Comparison of ENCODE assay signal across 12 mouse cellular contexts in the genomic region with DNA sequence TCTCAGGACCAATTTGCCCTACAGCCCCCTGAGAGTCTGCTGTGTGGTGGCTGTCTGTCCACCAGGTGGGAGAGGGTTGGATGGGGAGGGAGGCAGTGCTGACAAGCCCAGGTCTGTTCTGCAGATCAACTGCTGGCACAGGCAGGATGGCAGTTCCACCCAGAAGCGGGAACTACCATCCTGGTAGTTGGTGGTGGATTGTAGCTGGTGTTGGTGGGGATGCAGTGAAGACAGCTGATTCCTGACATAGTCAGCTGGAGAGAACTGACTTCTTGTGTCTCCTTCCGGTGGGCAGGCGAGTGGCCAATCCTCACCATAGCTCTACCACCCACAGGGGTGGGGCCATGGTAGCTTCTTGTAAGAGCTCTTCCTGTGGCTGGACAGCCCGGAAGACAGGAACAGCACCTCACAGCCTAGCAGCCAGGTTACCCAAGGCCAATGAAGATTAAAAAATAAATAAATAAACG. TPM values are rescaled to one million over a fixed set of nuclear protein-coding genes. Genes with fewer than 3 reads are reported as not detected.
DNase-seq lines count a peak whose midpoint lies in the region; ATAC-seq lines count a peak whose summit lies in the region.
"Had no signal": no experiment of that assay in that cellular context is flagged by ENCODE, and none has a peak within 500 bp of the region (broad histone marks: within the 10 kb centered on the region; RNA-seq: fewer than 3 reads in every experiment).

No protein-coding gene starts in this region.

- no peaks in the 10 kb centered on the region for H3K9me3 ChIP-seq in forebrain, embryonic 10.5 days
- no peaks in the 10 kb centered on the region for H3K9me3 ChIP-seq in forebrain, embryonic 14.5 days (replicated peaks; ENCODE audit: control insufficient read depth, low read length)
- H3K9me3 ChIP-seq in megakaryocyte, embryonic 14.5 days = peaks cover under 1% of the 10 kb centered on the region
- no peaks in the 10 kb centered on the region for H3K9me3 ChIP-seq in midbrain, embryonic 13.5 days
- no peaks in the 10 kb centered on the region for H3K9me3 ChIP-seq in forebrain, embryonic 13.5 days (replicated peaks)

- H3K36me3 ChIP-seq in forebrain, embryonic 10.5 days (replicated peaks) = no peaks in the 10 kb centered on the region
- H3K36me3 ChIP-seq in forebrain, embryonic 14.5 days (ENCODE audit: control insufficient read depth, insufficient read depth, low read length) = no peaks in the 10 kb centered on the region
- no peaks in the 10 kb centered on the region for H3K36me3 ChIP-seq in megakaryocyte, embryonic 14.5 days (replicated peaks; ENCODE audit: low read length)
- H3K36me3 ChIP-seq in splenic B cell, adult 2 months (ENCODE audit: control insufficient read depth, insufficient read depth, low read length, poor library complexity, severe bottlenecking) = no peaks in the 10 kb centered on the region
- no peaks in the 10 kb centered on the region for H3K36me3 ChIP-seq in midbrain, embryonic 13.5 days
- H3K36me3 ChIP-seq in forebrain, embryonic 13.5 days (ENCODE audit: poor library complexity, severe bottlenecking) = no peaks in the 10 kb centered on the region

- no peaks in the 10 kb centered on the region for H3K4me1 ChIP-seq in forebrain, embryonic 10.5 days
- no peaks in the 10 kb centered on the region for H3K4me1 ChIP-seq in forebrain, embryonic 14.5 days (ENCODE audit: control insufficient read depth, insufficient read depth, low read length)
- peaks cover 20% of the 10 kb centered on the region for H3K4me1 ChIP-seq in megakaryocyte, embryonic 14.5 days
- H3K4me1 ChIP-seq in midbrain, embryonic 13.5 days (replicated peaks) = no peaks in the 10 kb centered on the region
- no peaks in the 10 kb centered on the region; the same call in 1 of the 2 replicates for H3K4me1 ChIP-seq in forebrain, embryonic 13.5 days

- peak; percentile 13 for DNase-seq in forebrain, embryonic 10.5 days (ENCODE audit: extremely low spot score, low spot score)
- no peak for DNase-seq in forebrain, embryonic 14.5 days (ENCODE audit: low spot score)
- peak; percentile 60 for DNase-seq in splenic B cell, adult 2 months (ENCODE audit: low read depth, low spot score)
- no peak for DNase-seq in heart, postnatal 4 days
- DNase-seq: cerebellum, postnatal 36 days had no signal

- H3K4me2 ChIP-seq in forebrain, embryonic 14.5 days (ENCODE audit: low read length) = no peak overlapping the region
- no peak overlapping the region for H3K4me2 ChIP-seq in midbrain, embryonic 13.5 days (replicated peaks)
- H3K4me2 ChIP-seq in forebrain, embryonic 13.5 days = no peak overlapping the region

- no peak overlapping the region for H3K4me3 ChIP-seq in forebrain, embryonic 10.5 days
- H3K4me3 ChIP-seq in forebrain, embryonic 14.5 days (ENCODE audit: low read depth, low read length) = no peak overlapping the region
- peak overlapping the region; percentile 84 for H3K4me3 ChIP-seq in megakaryocyte, embryonic 14.5 days (replicated peaks)
- no peak overlapping the region for H3K4me3 ChIP-seq in midbrain, embryonic 13.5 days (replicated peaks)
- no peak overlapping the region for H3K4me3 ChIP-seq in forebrain, embryonic 13.5 days
- H3K4me3 ChIP-seq: left cerebral cortex, adult 2 months had no signal

- no peaks in the 10 kb centered on the region for H3K27me3 ChIP-seq in forebrain, embryonic 10.5 days (ENCODE audit: poor library complexity, severe bottlenecking)
- no peaks in the 10 kb centered on the region for H3K27me3 ChIP-seq in forebrain, embryonic 14.5 days (replicated peaks; ENCODE audit: control insufficient read depth, insufficient read depth, low read length)
- no peaks in the 10 kb centered on the region for H3K27me3 ChIP-seq in megakaryocyte, embryonic 14.5 days (replicated peaks)
- no peaks in the 10 kb centered on the region for H3K27me3 ChIP-seq in splenic B cell, adult 2 months (ENCODE audit: control insufficient read depth, insufficient read depth, low read length, poor library complexity, severe bottlenecking)
- H3K27me3 ChIP-seq in midbrain, embryonic 13.5 days = no peaks in the 10 kb centered on the region
- no peaks in the 10 kb centered on the region for H3K27me3 ChIP-seq in forebrain, embryonic 13.5 days

- H3K9ac ChIP-seq in forebrain, embryonic 14.5 days (ENCODE audit: low read length) = no peak overlapping the region
- no peak overlapping the region for H3K9ac ChIP-seq in midbrain, embryonic 13.5 days (replicated peaks)
- no peak overlapping the region for H3K9ac ChIP-seq in forebrain, embryonic 13.5 days

- no peak for ATAC-seq in forebrain, embryonic 14.5 days
- ATAC-seq in erythroid progenitor cell, adult 5-6 weeks (replicated peaks; ENCODE audit: low FRiP score, poor library complexity, severe bottlenecking) = peak; percentile 93
- no peak for ATAC-seq in midbrain, embryonic 13.5 days
- ATAC-seq in forebrain, embryonic 13.5 days = no peak

- no peak overlapping the region for H3K27ac ChIP-seq in forebrain, embryonic 10.5 days
- H3K27ac ChIP-seq in forebrain, embryonic 14.5 days (ENCODE audit: low read depth, low read length) = no peak overlapping the region
- no peak overlapping the region for H3K27ac ChIP-seq in midbrain, embryonic 13.5 days
- H3K27ac ChIP-seq in forebrain, embryonic 13.5 days = no peak overlapping the region
- H3K27ac ChIP-seq: kidney, postnatal 0 days; left cerebral cortex, adult 2 months; stomach, postnatal 0 days had no signal

- 87% methylated on average over 5 of the region's 5 CpGs for WGBS in forebrain, embryonic 10.5 days
- 83% methylated on average over 5 of the region's 5 CpGs for WGBS in forebrain, embryonic 14.5 days
- 86% methylated on average over 5 of the region's 5 CpGs for whole genome bisulfite sequencing in midbrain, embryonic 13.5 days
- WGBS in forebrain, embryonic 13.5 days = 87% methylated on average over 5 of the region's 5 CpGs

RNA-seq across cellular contexts. Expression of gene Ssr1, which starts 16.5 kb away (rescaled TPM):
- polyA plus RNA-seq in forebrain, embryonic 10.5 days (2016; fragmentation: Nextera tagmentation; extraction: Ambion mirVana) = 117 and 126 TPM in 2 replicates
- polyA plus RNA-seq in forebrain, embryonic 14.5 days (2014; fragmentation: Nextera tagmentation; extraction: Ambion mirVana) = 64.9 and 75.8 TPM in 2 replicates
- 76.0 and 76.3 TPM in 2 replicates for total RNA-seq in erythroid progenitor cell, adult 5-6 weeks (2015; ENCODE audit: low replicate concordance)
- total RNA-seq in erythroid progenitor cell, adult 5-6 weeks (2017; ENCODE audit: low replicate concordance) = 66.6 and 69.7 TPM in 2 replicates
- polyA plus RNA-seq in megakaryocyte, embryonic 14.5 days (2012; ENCODE audit: insufficient read depth, low replicate concordance) = 3.7 and 29.4 TPM in 2 replicates
- 60.4 and 80.5 TPM in 2 replicates for polyA plus RNA-seq in midbrain, embryonic 13.5 days (2015; fragmentation: Nextera tagmentation; extraction: Ambion mirVana)
- polyA plus RNA-seq in forebrain, embryonic 13.5 days (2015; fragmentation: Nextera tagmentation; extraction: Ambion mirVana) = 77.3 and 77.5 TPM in 2 replicates
- total RNA-seq in heart, postnatal 4 days (2021) = 10 to 100 TPM; 93.1 to 98.7 TPM

RNA-seq across cellular contexts. Expression of gene Riok1, which starts 26.3 kb away (rescaled TPM):
- 50.4 and 55.9 TPM in 2 replicates for polyA plus RNA-seq in forebrain, embryonic 10.5 days (2016; fragmentation: Nextera tagmentation; extraction: Ambion mirVana)
- 40.4 and 42.2 TPM in 2 replicates for polyA plus RNA-seq in forebrain, embryonic 14.5 days (2014; fragmentation: Nextera tagmentation; extraction: Ambion mirVana)
- 37.8 and 71.7 TPM in 2 replicates for total RNA-seq in erythroid progenitor cell, adult 5-6 weeks (2015; ENCODE audit: low replicate concordance)
- 78.0 and 78.3 TPM in 2 replicates for total RNA-seq in erythroid progenitor cell, adult 5-6 weeks (2017; ENCODE audit: low replicate concordance)
- polyA plus RNA-seq in megakaryocyte, embryonic 14.5 days (2012; ENCODE audit: insufficient read depth, low replicate concordance) = 7.2 and 7.7 TPM in 2 replicates
- 59.5 and 67.5 TPM in 2 replicates for polyA plus RNA-seq in midbrain, embryonic 13.5 days (2015; fragmentation: Nextera tagmentation; extraction: Ambion mirVana)
- 57.2 and 58.2 TPM in 2 replicates for polyA plus RNA-seq in forebrain, embryonic 13.5 days (2015; fragmentation: Nextera tagmentation; extraction: Ambion mirVana)
- total RNA-seq in heart, postnatal 4 days (2021) = 10 to 100 TPM; 20.7 to 20.8 TPM

RNA-seq across cellular contexts. Expression of gene Cage1, which starts 26.4 kb away (rescaled TPM):
- 0.65 and 1.1 TPM in 2 replicates for polyA plus RNA-seq in forebrain, embryonic 10.5 days (2016; fragmentation: Nextera tagmentation; extraction: Ambion mirVana)
- polyA plus RNA-seq in forebrain, embryonic 14.5 days (2014; fragmentation: Nextera tagmentation; extraction: Ambion mirVana) = 1.3 and 1.8 TPM in 2 replicates
- not detected in 2 replicates for total RNA-seq in erythroid progenitor cell, adult 5-6 weeks (2015; ENCODE audit: low replicate concordance)
- 1.5 TPM in 1 of 2 replicates, not detected in the other for total RNA-seq in erythroid progenitor cell, adult 5-6 weeks (2017; ENCODE audit: low replicate concordance)
- polyA plus RNA-seq in megakaryocyte, embryonic 14.5 days (2012; ENCODE audit: insufficient read depth, low replicate concordance) = not detected in 2 replicates
- 2.6 and 2.9 TPM in 2 replicates for polyA plus RNA-seq in midbrain, embryonic 13.5 days (2015; fragmentation: Nextera tagmentation; extraction: Ambion mirVana)
- polyA plus RNA-seq in forebrain, embryonic 13.5 days (2015; fragmentation: Nextera tagmentation; extraction: Ambion mirVana) = 1.2 and 1.8 TPM in 2 replicates
- total RNA-seq in heart, postnatal 4 days (2021) = 1 to 10 TPM; 1.9 to 2.2 TPM

Comparison
In these comparisons a context has a peak if more than half of its experiments do, and no peak if none do; other contexts are left out.
1. DNase-seq: peak in forebrain, embryonic 10.5 days (single experiment) and splenic B cell, adult 2 months (single experiment); none in forebrain, embryonic 14.5 days (single experiment) and heart, postnatal 4 days (single experiment).